In the genomic region with DNA sequence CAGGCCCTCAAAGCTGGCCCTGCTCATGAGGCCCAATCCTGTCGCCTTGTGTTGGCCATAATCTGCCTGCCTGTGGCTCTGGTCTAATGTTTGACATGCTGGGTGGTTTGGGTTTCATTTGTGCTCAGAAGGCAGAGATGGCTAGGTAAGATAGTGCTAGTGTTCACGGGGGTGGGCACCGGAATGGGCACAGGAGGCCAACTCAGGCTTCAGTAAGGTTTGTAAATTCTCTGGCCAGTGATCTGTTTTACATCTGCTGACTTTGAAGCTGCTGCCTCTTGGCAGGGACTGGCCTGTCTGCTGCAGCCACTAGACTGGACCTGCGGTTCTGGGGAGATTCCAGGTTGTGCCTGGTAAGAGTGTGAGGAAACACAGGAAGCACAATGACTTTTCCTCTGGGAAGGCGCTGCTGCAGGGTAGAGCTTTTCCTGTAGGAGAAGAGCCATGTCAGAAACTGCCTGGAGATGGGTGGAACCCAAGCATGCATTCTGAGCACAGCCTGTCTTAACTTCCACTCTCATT, we compare ENCODE assay signal across 15 mouse cellular contexts.
A peak's percentile ranks its signal among the peaks of the same experiment; 100 is the strongest.
DNase-seq lines count a peak whose midpoint lies in the region.
"Had no signal": no experiment of that assay in that cellular context is flagged by ENCODE, and none has a peak within 500 bp of the region (broad histone marks: within the 10 kb centered on the region; RNA-seq: fewer than 3 reads in every experiment).

No protein-coding gene starts in this region.

- DNase-seq in heart, adult 11 months: peak; percentile 81
- DNase-seq in heart, adult 8-10 months (ENCODE audit: low spot score): no peak
- peak; percentile 64 for DNase-seq in 3134 (ENCODE audit: extremely low read depth, insufficient read length, low spot score)
- DNase-seq in fibroblast of lung, adult 2 months (ENCODE audit: low read depth): peak; percentile 33
- DNase-seq in spleen, postnatal 14 days (ENCODE audit: low spot score in 2 of 2): no peak
- DNase-seq: adrenal gland, adult 8-10 months; adrenal gland, postnatal 14 days; adrenal gland, postnatal 36 days; cerebellum, adult 11-12 months; cerebellum, adult 2 months; cerebellum, adult 9-10 months; cerebellum, postnatal 10 days; cerebellum, postnatal 36 days; embryo, embryonic 11 days; forebrain, postnatal 0 days had no signal

Comparison
In these comparisons a context has a peak if more than half of its experiments do, and no peak if none do; other contexts are left out.
1. DNase-seq: peak in heart, adult 11 months (single experiment), 3134 (single experiment) and fibroblast of lung, adult 2 months (single experiment); none in heart, adult 8-10 months (single experiment) and spleen, postnatal 14 days (0 of 2).